Mouse (Mus musculus) midbrain, embryonic 10.5 days (tissue): ENCODE data around the gene Alkbh6. TPM values are rescaled to one million over a fixed set of nuclear protein-coding genes. Genes with fewer than 3 reads are reported as not detected.

Source experiments
- DNase-seq: peaks from one replicate; pipeline ENCODE4 v3.0.0-alpha.2; 2017; ENCODE audit warnings: low spot score
- H3K27ac ChIP-seq: fragments of 300-500 bp; sonication (generic); replicated peaks from 2 replicates; pipeline ENCODE4 v1.5.1; 2016; ENCODE audit warnings: mild to moderate bottlenecking
- H3K27me3 ChIP-seq: fragments of 300-500 bp; sonication (generic); 2 replicates; pipeline ENCODE4 v1.6.1; 2016; ENCODE audit warnings: low read depth, mild to moderate bottlenecking; ENCODE audit not compliant: poor library complexity, severe bottlenecking
- H3K36me3 ChIP-seq: fragments of 300-500 bp; sonication (generic); 2 replicates; pipeline ENCODE4 v1.6.1; 2016; ENCODE audit warnings: mild to moderate bottlenecking, moderate library complexity
- H3K4me1 ChIP-seq: fragments of 300-500 bp; sonication (generic); 2 replicates; pipeline ENCODE4 v1.6.1; 2016
- H3K4me3 ChIP-seq: fragments of 300-500 bp; sonication (generic); 2 replicates; pipeline ENCODE4 v1.5.1; 2016; ENCODE audit warnings: mild to moderate bottlenecking, moderate library complexity
- H3K9me3 ChIP-seq: fragments of 300-500 bp; sonication (generic); replicated peaks from 2 replicates; pipeline ENCODE4 v1.6.1; 2016; ENCODE audit warnings: mild to moderate bottlenecking
- WGBS: fragments of 180-500 bp; shearing (Covaris S2); methylation state at CpG from one replicate; pipeline ENCODE4 v1.1.7; 2016; 5-methylcytosine and 5-hydroxymethylcytosine counted together
- polyA plus RNA-seq: library from polyadenylated mRNA; unstranded; fragments of >200 nt; fragmentation: Nextera tagmentation; extraction: Ambion mirVana; gene quantifications from 2 replicates; pipeline ENCODE4 v1.2.1, GENCODE M21; 2016

Gene Alkbh6
- polyA plus RNA-seq, 1 experiment from 2014 or later: 95.4 TPM

GRCm38 (mm10) chr7:30282740-30283139 is 25.8 kb upstream of the Alkbh6 start:
- H3K27me3 ChIP-seq: no peaks in the 10 kb centered on the region
- H3K9me3 ChIP-seq: no peaks in the 10 kb centered on the region
- H3K36me3 ChIP-seq: no peaks in the 10 kb centered on the region
- no peak overlapping the region for H3K27ac ChIP-seq
- 81% methylated on average over 7 of the region's 7 CpGs for WGBS
- no peak for DNase-seq
- peaks cover 26% of the 10 kb centered on the region for H3K4me1 ChIP-seq
- H3K4me3 ChIP-seq: no peak overlapping the region

- Histone ChIP-seq H3K27me3 (no peaks in the 10 kb centered on the region; the same call in 1 of the 2 replicates), H3K36me3 (no peaks in the 10 kb centered on the region), H3K4me1 (peaks cover 25% of the 10 kb centered on the region), H3K4me3 (no peak overlapping the region), H3K9me3 (no peaks in the 10 kb centered on the region), H3K27ac (no peak overlapping the region)
- DNase-seq: no peak
- WGBS: 75% methylated on average over 8 of the region's 8 CpGs
Measured at GRCm38 (mm10) chr7:30286701-30287410, 21.7 kb upstream of the Alkbh6 start.

GRCm38 (mm10) chr7:30288046-30288445 is 20.5 kb upstream of the Alkbh6 start:
- H3K4me1 ChIP-seq: peaks cover 36% of the 10 kb centered on the region
- no peak overlapping the region for H3K4me3 ChIP-seq
- H3K36me3 ChIP-seq: peaks cover 6% of the 10 kb centered on the region
- DNase-seq: no peak
- WGBS: 74% methylated on average over 6 of the region's 6 CpGs
- no peaks in the 10 kb centered on the region for H3K9me3 ChIP-seq
- no peaks in the 10 kb centered on the region; the same call in 1 of the 2 replicates for H3K27me3 ChIP-seq
- no peak overlapping the region for H3K27ac ChIP-seq

GRCm38 (mm10) chr7:30289071-30289713 is 19.3 kb upstream of the Alkbh6 start:
- Histone ChIP-seq H3K27me3 (no peaks in the 10 kb centered on the region; the same call in 1 of the 2 replicates), H3K27ac (peak overlapping the region; percentile 24), H3K36me3 (peaks cover 16% of the 10 kb centered on the region), H3K4me3 (no peak overlapping the region), H3K4me1 (peaks cover 45% of the 10 kb centered on the region), H3K9me3 (no peaks in the 10 kb centered on the region)
- WGBS: 71% methylated on average over 7 of the region's 7 CpGs
- no peak for DNase-seq

- DNase-seq: peak; percentile 28
- WGBS: 61% methylated on average over 10 of the region's 10 CpGs
- H3K27me3 ChIP-seq: no peaks in the 10 kb centered on the region; the same call in 1 of the 2 replicates
- peaks cover 22% of the 10 kb centered on the region for H3K36me3 ChIP-seq
- H3K4me1 ChIP-seq: peaks cover 47% of the 10 kb centered on the region
- H3K27ac ChIP-seq: peak overlapping the region; percentile 24
- no peaks in the 10 kb centered on the region for H3K9me3 ChIP-seq
- H3K4me3 ChIP-seq: no peak overlapping the region
Measured at GRCm38 (mm10) chr7:30289714-30290399, 18.7 kb upstream of the Alkbh6 start.

GRCm38 (mm10) chr7:30291215-30292131 is 17.0 kb upstream of the Alkbh6 start, which contains the start of gene Clip3:
Clip3 (plus strand) TSS chr7:30291728.
- Histone ChIP-seq H3K4me3 (peak within 1 kb of the TSS; percentile 92), H3K27me3 (no peaks in the 10 kb centered on the region; the same call in 1 of the 2 replicates), H3K36me3 (peaks cover 38% of the 10 kb centered on the region), H3K9me3 (no peaks in the 10 kb centered on the region), H3K27ac (peak within 1 kb of the TSS; percentile 95), H3K4me1 (peaks cover 47% of the 10 kb centered on the region)
- DNase-seq: peak; percentile 86
- WGBS: 8% methylated on average over 35 of the region's 35 CpGs

- 87% methylated on average over 13 of the region's 13 CpGs for WGBS
- Histone ChIP-seq H3K27ac (no peak overlapping the region), H3K9me3 (no peaks in the 10 kb centered on the region), H3K4me3 (peak overlapping the region; percentile 7; the same call in 1 of the 2 replicates), H3K36me3 (peaks cover 62% of the 10 kb centered on the region), H3K27me3 (no peaks in the 10 kb centered on the region; the same call in 1 of the 2 replicates), H3K4me1 (peaks cover 42% of the 10 kb centered on the region)
- no peak for DNase-seq
Measured at GRCm38 (mm10) chr7:30293795-30294194, 14.7 kb upstream of the Alkbh6 start.

GRCm38 (mm10) chr7:30294296-30294695 is 14.2 kb upstream of the Alkbh6 start:
- peaks cover 67% of the 10 kb centered on the region for H3K36me3 ChIP-seq
- no peak for DNase-seq

GRCm38 (mm10) chr7:30295103-30295502 is 13.4 kb upstream of the Alkbh6 start:
- H3K9me3 ChIP-seq: no peaks in the 10 kb centered on the region
- H3K4me1 ChIP-seq: peaks cover 31% of the 10 kb centered on the region
- 78% methylated on average over 10 of the region's 10 CpGs for WGBS
- no peak overlapping the region for H3K4me3 ChIP-seq
- H3K27ac ChIP-seq: no peak overlapping the region
- peaks cover 75% of the 10 kb centered on the region for H3K36me3 ChIP-seq
- H3K27me3 ChIP-seq: no peaks in the 10 kb centered on the region
- no peak for DNase-seq

More at GRCm38 (mm10) chr7:30294296-30294695, 14.2 kb upstream of the Alkbh6 start:
- Histone ChIP-seq H3K27me3 (no peaks in the 10 kb centered on the region), H3K27ac (no peak overlapping the region), H3K4me1 (peaks cover 39% of the 10 kb centered on the region), H3K4me3 (peak overlapping the region; percentile 7; the same call in 1 of the 2 replicates), H3K9me3 (no peaks in the 10 kb centered on the region)
- 94% methylated on average over 5 of the region's 5 CpGs for WGBS

- H3K4me1 ChIP-seq: peaks cover 22% of the 10 kb centered on the region
- H3K4me3 ChIP-seq: no peak overlapping the region
- peaks cover 89% of the 10 kb centered on the region for H3K36me3 ChIP-seq
Measured at GRCm38 (mm10) chr7:30296816-30297215, 11.7 kb upstream of the Alkbh6 start.

GRCm38 (mm10) chr7:30297266-30297665 is 11.3 kb upstream of the Alkbh6 start:
- 86% methylated on average over 16 of the region's 16 CpGs for WGBS
- Histone ChIP-seq H3K27ac (no peak overlapping the region), H3K4me1 (peaks cover 18% of the 10 kb centered on the region), H3K4me3 (no peak overlapping the region), H3K9me3 (no peaks in the 10 kb centered on the region), H3K36me3 (peaks cover 94% of the 10 kb centered on the region), H3K27me3 (no peaks in the 10 kb centered on the region)
- DNase-seq: no peak

More at GRCm38 (mm10) chr7:30296816-30297215, 11.7 kb upstream of the Alkbh6 start:
- H3K27me3 ChIP-seq: no peaks in the 10 kb centered on the region
- no peak overlapping the region for H3K27ac ChIP-seq
- 93% methylated on average over 15 of the region's 15 CpGs for WGBS
- DNase-seq: no peak
- no peaks in the 10 kb centered on the region for H3K9me3 ChIP-seq

GRCm38 (mm10) chr7:30300914-30301313 is 7.6 kb upstream of the Alkbh6 start:
- no peaks in the 10 kb centered on the region for H3K9me3 ChIP-seq
- peak; percentile 37 for DNase-seq
- peaks cover 90% of the 10 kb centered on the region for H3K36me3 ChIP-seq
- no peak overlapping the region for H3K27ac ChIP-seq
- no peaks in the 10 kb centered on the region for H3K4me1 ChIP-seq
- no peak overlapping the region for H3K4me3 ChIP-seq
- WGBS: 48% methylated on average over 3 of the region's 3 CpGs
- H3K27me3 ChIP-seq: no peaks in the 10 kb centered on the region
